In the genomic region with DNA sequence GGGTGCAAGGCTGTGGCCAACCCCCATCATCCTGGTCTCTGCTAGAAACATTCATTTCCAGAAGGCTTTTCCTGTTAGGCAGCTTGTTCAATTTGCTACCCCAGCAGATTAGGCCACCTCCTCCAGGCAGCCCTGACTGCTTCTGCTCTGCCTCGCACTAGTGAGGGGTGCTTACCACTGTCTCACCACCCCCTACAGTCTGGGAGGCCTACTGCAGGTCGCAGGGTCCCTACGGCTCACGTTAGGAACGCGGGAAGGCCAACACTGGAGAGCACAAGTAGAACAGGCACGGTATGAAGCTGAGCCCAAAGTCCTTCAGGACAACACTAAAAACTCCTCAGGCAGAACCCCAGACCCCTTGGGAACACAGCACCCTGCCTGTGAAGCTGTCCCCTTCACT, we compare ENCODE assay signal across 8 mouse cellular contexts. TPM values are rescaled to one million over a fixed set of nuclear protein-coding genes. Genes with fewer than 3 reads are reported as not detected.
DNase-seq lines count a peak whose midpoint lies in the region; ATAC-seq and TF ChIP-seq lines count a peak whose summit lies in the region.

No protein-coding gene starts in this region.

- H3K9me3 ChIP-seq in kidney, postnatal 0 days (replicated peaks; ENCODE audit: low read length): no peaks in the 10 kb centered on the region
- H3K9me3 ChIP-seq in embryonic facial prominence, embryonic 10.5 days: no peaks in the 10 kb centered on the region
- no peaks in the 10 kb centered on the region for H3K9me3 ChIP-seq in intestine, postnatal 0 days (ENCODE audit: control insufficient read depth)

- WGBS in kidney, postnatal 0 days: 77% methylated on average over 7 of the region's 7 CpGs
- 81% methylated on average over 7 of the region's 7 CpGs for WGBS in embryonic facial prominence, embryonic 10.5 days
- WGBS in intestine, postnatal 0 days: 47% methylated on average over 7 of the region's 7 CpGs

- no peak for DNase-seq in kidney, postnatal 0 days (ENCODE audit: low spot score)
- DNase-seq in kidney, postnatal 10 days: no peak
- peak; percentile 30 for DNase-seq in embryonic facial prominence, embryonic 10.5 days (ENCODE audit: low spot score)
- peak; percentile 61 for DNase-seq in retina, embryonic 14.5 days (ENCODE audit: low spot score)
- no peak for DNase-seq in thymus, adult 18-20 months
- DNase-seq in frontal cortex, postnatal 36 days (ENCODE audit: low spot score in 2 of 2): no peak
- DNase-seq in left cerebral cortex, adult 9 months (ENCODE audit: low spot score in 2 of 2): no peak

- 0 out of 2 replicates have a peak overlapping the region, but pooled peaks have one; percentile 99 for H3K9ac ChIP-seq in kidney, postnatal 0 days (ENCODE audit: low read depth, low read length)
- H3K9ac ChIP-seq in intestine, postnatal 0 days (ENCODE audit: low read depth, low read length): peak overlapping the region; percentile 17; the same call in 1 of the 2 replicates

- no peaks in the 10 kb centered on the region for H3K27me3 ChIP-seq in kidney, postnatal 0 days (ENCODE audit: insufficient read depth, low read length)
- peaks cover 8% of the 10 kb centered on the region for H3K27me3 ChIP-seq in embryonic facial prominence, embryonic 10.5 days (replicated peaks; ENCODE audit: low read depth, poor library complexity, severe bottlenecking)
- no peaks in the 10 kb centered on the region for H3K27me3 ChIP-seq in intestine, postnatal 0 days (replicated peaks; ENCODE audit: control insufficient read depth, insufficient read depth, low read length)

- peak overlapping the region; percentile 79 for H3K4me2 ChIP-seq in kidney, postnatal 0 days (ENCODE audit: low read length)
- H3K4me2 ChIP-seq in intestine, postnatal 0 days (replicated peaks; ENCODE audit: low read depth): peak overlapping the region; percentile 86

- H3K27ac ChIP-seq in kidney, postnatal 0 days: no peak overlapping the region
- peak overlapping the region; percentile 75 for H3K27ac ChIP-seq in embryonic facial prominence, embryonic 10.5 days (replicated peaks)
- H3K27ac ChIP-seq in intestine, postnatal 0 days (ENCODE audit: low read depth, low read length): peak overlapping the region; percentile 99

- no peak for ATAC-seq in kidney, postnatal 0 days (replicated peaks; ENCODE audit: low FRiP score, low read depth)
- ATAC-seq in intestine, postnatal 0 days: no peak

- H3K4me3 ChIP-seq in kidney, postnatal 0 days (replicated peaks; ENCODE audit: low read depth, low read length): no peak overlapping the region
- peak overlapping the region; percentile 100 for H3K4me3 ChIP-seq in embryonic facial prominence, embryonic 10.5 days
- H3K4me3 ChIP-seq in intestine, postnatal 0 days (ENCODE audit: low read depth, low read length): peak overlapping the region; percentile 95

- H3K36me3 ChIP-seq in kidney, postnatal 0 days (ENCODE audit: insufficient read depth, low read length): peaks cover 26% of the 10 kb centered on the region
- peaks cover 54% of the 10 kb centered on the region for H3K36me3 ChIP-seq in embryonic facial prominence, embryonic 10.5 days (replicated peaks)
- H3K36me3 ChIP-seq in intestine, postnatal 0 days (ENCODE audit: control insufficient read depth, insufficient read depth): peaks cover 45% of the 10 kb centered on the region

- H3K4me1 ChIP-seq in kidney, postnatal 0 days (replicated peaks; ENCODE audit: insufficient read depth, low read length): peaks cover 47% of the 10 kb centered on the region
- peaks cover 69% of the 10 kb centered on the region for H3K4me1 ChIP-seq in embryonic facial prominence, embryonic 10.5 days
- peaks cover 18% of the 10 kb centered on the region for H3K4me1 ChIP-seq in intestine, postnatal 0 days (replicated peaks; ENCODE audit: control insufficient read depth, insufficient read depth, low read length)

- peak; percentile 47 for TF ChIP-seq CTCF in kidney, postnatal 0 days (IDR thresholded peaks at IDR 0.05; ENCODE audit: low read depth)
- TF ChIP-seq CTCF in intestine, postnatal 0 days (IDR thresholded peaks at IDR 0.05; ENCODE audit: low read depth): peak; percentile 67

RNA-seq across cellular contexts. Expression of a gene that starts 2.8 kb away (rescaled TPM):
- polyA plus RNA-seq in kidney, postnatal 0 days (2015; fragmentation: Nextera tagmentation; extraction: Ambion mirVana): 72.5 and 114 TPM in 2 replicates
- 47.0 and 53.4 TPM in 2 replicates for polyA plus RNA-seq in embryonic facial prominence, embryonic 10.5 days (2016; fragmentation: Nextera tagmentation; extraction: Ambion mirVana)
- polyA plus RNA-seq in intestine, postnatal 0 days (2015; fragmentation: Nextera tagmentation; extraction: Ambion mirVana): 121 and 125 TPM in 2 replicates

RNA-seq across cellular contexts. Expression of a gene that starts 6.7 kb away (rescaled TPM):
- 5.9 and 6.7 TPM in 2 replicates for polyA plus RNA-seq in kidney, postnatal 0 days (2015; fragmentation: Nextera tagmentation; extraction: Ambion mirVana)
- 4.3 and 4.5 TPM in 2 replicates for polyA plus RNA-seq in embryonic facial prominence, embryonic 10.5 days (2016; fragmentation: Nextera tagmentation; extraction: Ambion mirVana)
- polyA plus RNA-seq in intestine, postnatal 0 days (2015; fragmentation: Nextera tagmentation; extraction: Ambion mirVana): 8.1 and 8.3 TPM in 2 replicates

RNA-seq across cellular contexts. Expression of a gene that starts 27.4 kb away (rescaled TPM):
- polyA plus RNA-seq in kidney, postnatal 0 days (2015; fragmentation: Nextera tagmentation; extraction: Ambion mirVana): 202 and 209 TPM in 2 replicates
- 332 TPM in 2 replicates for polyA plus RNA-seq in embryonic facial prominence, embryonic 10.5 days (2016; fragmentation: Nextera tagmentation; extraction: Ambion mirVana)
- 52.6 and 54.5 TPM in 2 replicates for polyA plus RNA-seq in intestine, postnatal 0 days (2015; fragmentation: Nextera tagmentation; extraction: Ambion mirVana)

RNA-seq across cellular contexts. Expression of a gene that starts 48.4 kb away (rescaled TPM):
- 13.6 and 13.9 TPM in 2 replicates for polyA plus RNA-seq in kidney, postnatal 0 days (2015; fragmentation: Nextera tagmentation; extraction: Ambion mirVana)
- polyA plus RNA-seq in embryonic facial prominence, embryonic 10.5 days (2016; fragmentation: Nextera tagmentation; extraction: Ambion mirVana): 9.7 and 10.6 TPM in 2 replicates
- polyA plus RNA-seq in intestine, postnatal 0 days (2015; fragmentation: Nextera tagmentation; extraction: Ambion mirVana): 12.7 and 13.4 TPM in 2 replicates

RNA-seq across cellular contexts. Expression of a gene that starts 52.0 kb away (rescaled TPM):
- 13.4 and 14.5 TPM in 2 replicates for polyA plus RNA-seq in kidney, postnatal 0 days (2015; fragmentation: Nextera tagmentation; extraction: Ambion mirVana)
- 4.0 and 4.3 TPM in 2 replicates for polyA plus RNA-seq in embryonic facial prominence, embryonic 10.5 days (2016; fragmentation: Nextera tagmentation; extraction: Ambion mirVana)
- 0.57 and 0.67 TPM in 2 replicates for polyA plus RNA-seq in intestine, postnatal 0 days (2015; fragmentation: Nextera tagmentation; extraction: Ambion mirVana)

Comparison
In these comparisons a context has a peak if more than half of its experiments do, and no peak if none do; other contexts are left out.
1. DNase-seq: peak in embryonic facial prominence, embryonic 10.5 days (single experiment) and retina, embryonic 14.5 days (single experiment); none in kidney, postnatal 0 days (single experiment), kidney, postnatal 10 days (single experiment), thymus, adult 18-20 months (0 of 2), frontal cortex, postnatal 36 days (0 of 2) and left cerebral cortex, adult 9 months (0 of 2).